Mouse (Mus musculus) heart, postnatal 0 days (tissue): ENCODE data around the gene Cdc42. TPM values are rescaled to one million over a fixed set of nuclear protein-coding genes. Genes with fewer than 3 reads are reported as not detected.

Experiments
- ATAC-seq: fragments of 200-750 bp; cut with Nextera tagmentation; 2 replicates; pipeline ENCODE4 v1.8.0; 2017; ENCODE audit warnings: low read depth, moderate number of reproducible peaks, moderate library complexity; ENCODE audit not compliant: insufficient read depth
- DNase-seq: peaks from one replicate; pipeline ENCODE4 v3.0.0-alpha.2; 2016; ENCODE audit warnings: low spot score
- H3K27ac ChIP-seq: fragments of 300-500 bp; sonication (generic); 2 replicates; pipeline ENCODE4 v1.5.1; 2014; ENCODE audit warnings: low read depth, mild to moderate bottlenecking
- H3K27me3 ChIP-seq: fragments of 300-500 bp; sonication (generic); 2 replicates; pipeline ENCODE4 v1.6.1; 2014; ENCODE audit warnings: low read length, mixed read lengths; ENCODE audit not compliant: control insufficient read depth, insufficient read depth
- H3K36me3 ChIP-seq: fragments of 300-500 bp; sonication (generic); replicated peaks from 2 replicates; pipeline ENCODE4 v1.6.1; 2014; ENCODE audit warnings: low read length, mixed read lengths; ENCODE audit not compliant: control insufficient read depth, insufficient read depth
- H3K4me1 ChIP-seq: fragments of 300-500 bp; sonication (generic); 2 replicates; pipeline ENCODE4 v1.6.1; 2014; ENCODE audit warnings: antibody characterized with exemption; ENCODE audit not compliant: control insufficient read depth, insufficient read depth
- H3K4me2 ChIP-seq: fragments of 300-500 bp; sonication (generic); 2 replicates; pipeline ENCODE4 v1.6.1; 2014; ENCODE audit warnings: low read depth, mild to moderate bottlenecking, low read length, moderate library complexity
- H3K4me3 ChIP-seq: fragments of 300-500 bp; sonication (generic); 2 replicates; pipeline ENCODE4 v1.5.1; 2014; ENCODE audit warnings: low read depth, low read length
- H3K9ac ChIP-seq: fragments of 300-500 bp; sonication (generic); replicated peaks from 2 replicates; pipeline ENCODE4 v1.6.1; 2014; ENCODE audit warnings: low read depth, low read length, mixed read lengths
- H3K9me3 ChIP-seq: fragments of 300-500 bp; sonication (generic); replicated peaks from 2 replicates; pipeline ENCODE4 v1.6.1; 2016; ENCODE audit warnings: low read length; ENCODE audit not compliant: control insufficient read depth
- CTCF ChIP-seq: IDR thresholded peaks from 2 replicates; pipeline ENCODE4 v1.5.1; 2016; ENCODE audit warnings: antibody characterized with exemption, control low read depth, low read depth
- EP300 ChIP-seq: IDR thresholded peaks from 2 replicates; pipeline ENCODE4 v1.6.1; 2016; ENCODE audit warnings: antibody characterized with exemption, low read depth
- WGBS: fragments of 180-500 bp; shearing (Covaris S2); extraction: QIAGEN DNeasy Blood & Tissue Kit; methylation state at CpG from one replicate; pipeline ENCODE4 v1.1.7; 2014; 5-methylcytosine and 5-hydroxymethylcytosine counted together
- polyA plus RNA-seq: library from polyadenylated mRNA; unstranded; fragments of >200 nt; fragmentation: Nextera tagmentation; extraction: Ambion mirVana; gene quantifications from 2 replicates; pipeline ENCODE4 v1.2.1, GENCODE M21; 2015
- total RNA-seq: library from RNA; depleted of rRNA; stranded (reverse); fragments of >200 nt; gene quantifications from 2 replicates; pipeline ENCODE4 v1.2.3, GENCODE M21; 2014; ENCODE audit warnings: low replicate concordance; rRNA removed

Gene Cdc42
- total and polyA plus RNA-seq, 2 experiments from 2014 or later: 295 to 397 TPM

GRCm38 (mm10) chr4:137276443-137277165 lies 80.9 kb downstream of the Cdc42 start:
- no peak overlapping the region; the same call in 1 of the 2 replicates for H3K9ac ChIP-seq
- TF ChIP-seq CTCF: no peak
- peak overlapping the region; percentile 53 for H3K4me3 ChIP-seq
- WGBS: 3% methylated on average over 43 of the region's 46 CpGs
- peak overlapping the region; percentile 92 for H3K4me2 ChIP-seq
- peaks cover 4% of the 10 kb centered on the region for H3K4me1 ChIP-seq
- peaks cover 84% of the 10 kb centered on the region for H3K27me3 ChIP-seq
- ATAC-seq (peak; percentile 16; the same call in 1 of the 2 replicates), DNase-seq (no peak)
- no peaks in the 10 kb centered on the region for H3K36me3 ChIP-seq
- H3K27ac ChIP-seq: no peak overlapping the region
- H3K9me3 ChIP-seq: no peaks in the 10 kb centered on the region

DNA sequence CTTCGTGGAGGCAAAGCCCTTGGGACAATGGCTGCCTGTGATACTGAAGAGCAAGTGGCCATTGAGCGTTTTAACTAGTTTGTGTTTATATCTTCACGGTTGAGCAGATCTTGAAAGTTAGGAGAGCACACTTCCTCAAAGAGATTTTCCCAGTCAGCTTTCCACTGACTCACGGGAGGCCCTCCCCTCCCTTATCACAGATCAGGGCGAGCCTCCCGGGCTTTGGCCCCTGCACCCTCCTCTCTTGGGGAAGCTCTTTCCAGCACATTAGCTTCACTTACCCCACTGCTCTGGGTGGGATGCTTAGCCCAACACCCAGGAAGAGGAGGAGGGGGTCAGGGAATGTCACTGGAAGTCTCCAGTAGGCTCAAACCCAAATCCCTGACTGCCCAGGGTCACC lies 83.2 kb downstream of the Cdc42 start:
- H3K4me1 ChIP-seq: peaks cover 4% of the 10 kb centered on the region
- peaks cover 66% of the 10 kb centered on the region for H3K27me3 ChIP-seq
- no peak overlapping the region for H3K27ac ChIP-seq
- WGBS: 12% methylated on average over 6 of the region's 6 CpGs
- no peak overlapping the region for H3K9ac ChIP-seq
- DNase-seq (no peak), ATAC-seq (no peak)
- H3K9me3 ChIP-seq: no peaks in the 10 kb centered on the region
- no peaks in the 10 kb centered on the region for H3K36me3 ChIP-seq
- H3K4me2 ChIP-seq: no peak overlapping the region
- TF ChIP-seq EP300: no peak
- TF ChIP-seq CTCF: no peak
- H3K4me3 ChIP-seq: no peak overlapping the region

- 48% methylated on average over 8 of the region's 8 CpGs for WGBS
Measured at GRCm38 (mm10) chr4:137271856-137272255, 85.7 kb downstream of the Cdc42 start.

More at GRCm38 (mm10) chr4:137271856-137272255, 85.7 kb downstream of the Cdc42 start:
- Histone ChIP-seq H3K9ac (no peak overlapping the region), H3K27ac (no peak overlapping the region), H3K4me1 (no peaks in the 10 kb centered on the region; the same call in 1 of the 2 replicates), H3K36me3 (no peaks in the 10 kb centered on the region), H3K9me3 (no peaks in the 10 kb centered on the region), H3K27me3 (peaks cover 43% of the 10 kb centered on the region), H3K4me2 (no peak overlapping the region), H3K4me3 (no peak overlapping the region)
- no peak for TF ChIP-seq EP300
- TF ChIP-seq CTCF: no peak
- no peak for DNase-seq
- no peak for ATAC-seq

Other genes with a start within 250 kb of the Cdc42 start
- gene Wnt4, start 80.2 kb downstream of the Cdc42 start, total RNA-seq: 0.58 and 2.9 TPM in 2 replicates
- gene Wnt4, start 80.2 kb downstream of the Cdc42 start, polyA plus RNA-seq: 0.29 and 0.36 TPM in 2 replicates
- gene Cela3a, start 52.1 kb upstream of the Cdc42 start, total RNA-seq: not detected in 2 replicates
- not detected in 2 replicates for gene Cela3a, start 52.1 kb upstream of the Cdc42 start, polyA plus RNA-seq
- gene Cela3b, start 72.8 kb upstream of the Cdc42 start, total RNA-seq: not detected in 2 replicates
- not detected in 2 replicates for gene Cela3b, start 72.8 kb upstream of the Cdc42 start, polyA plus RNA-seq
- gene 1700013G24Rik, start 95.6 kb upstream of the Cdc42 start, total RNA-seq: not detected in 2 replicates
- gene 1700013G24Rik, start 95.6 kb upstream of the Cdc42 start, polyA plus RNA-seq: not detected in 2 replicates
- gene Hspg2, start 111.0 kb upstream of the Cdc42 start, total RNA-seq: 473 and 516 TPM in 2 replicates
- gene Hspg2, start 111.0 kb upstream of the Cdc42 start, polyA plus RNA-seq: 41.2 and 42.4 TPM in 2 replicates
- gene Ldlrad2, start 216.8 kb upstream of the Cdc42 start, total RNA-seq: not detected in 2 replicates
- 0.63 TPM in 1 of 2 replicates, not detected in the other for gene Ldlrad2, start 216.8 kb upstream of the Cdc42 start, polyA plus RNA-seq
- 36.7 and 42.9 TPM in 2 replicates for gene Usp48, start 236.0 kb upstream of the Cdc42 start, total RNA-seq
- 16.3 and 16.4 TPM in 2 replicates for gene Usp48, start 236.0 kb upstream of the Cdc42 start, polyA plus RNA-seq